Mouse (Mus musculus) thymus, adult 2 months (tissue): Measurements from ENCODE around the gene Taf3.

ENCODE experiments used
- CTCF ChIP-seq: fragments of 200-500 bp; IDR thresholded peaks from 2 replicates; pipeline ENCODE4 v1.5.1; 2012; ENCODE audit warnings: mild to moderate bottlenecking, control low read depth, low read length, moderate library complexity, borderline replicate concordance; ENCODE audit not compliant: control insufficient read depth, poor library complexity, insufficient read depth; ENCODE audit errors: extremely low read depth
- POLR2A ChIP-seq: fragments of 200-500 bp; IDR thresholded peaks from 2 replicates; pipeline ENCODE4 v1.6.1; 2012; ENCODE audit warnings: mild to moderate bottlenecking, low read length, control low read depth, moderate library complexity; ENCODE audit not compliant: control insufficient read depth, poor library complexity, insufficient read depth; ENCODE audit errors: extremely low read depth

- no peak for TF ChIP-seq POLR2A
- TF ChIP-seq CTCF, result no peak
Observed at GRCm38 (mm10) chr2:9896097-9896770, 152.2 kb downstream of the Taf3 start.
